Mouse (Mus musculus) frontal cortex, adult 2 months (tissue): ENCODE measurements around the gene Nrgn. TPM values are rescaled to one million over a fixed set of nuclear protein-coding genes. Genes with fewer than 3 reads are reported as not detected.

Experiments used
- DNase-seq, 2 experiments: peaks; one replicate each; pipeline ENCODE4 v3.0.0; 2022; ENCODE audit warnings: low spot score in 1 of 2; ENCODE audit errors: extremely low spot score in 1 of 2
- polyA plus RNA-seq: library from polyadenylated mRNA; depleted of rRNA; stranded (reverse); fragments of >200 nt; gene quantifications from 2 replicates; pipeline ENCODE4 v1.2.3, GENCODE M21; 2012

The Nrgn gene
- polyA plus RNA-seq, 1 experiment, result 1,218 TPM

- DNase-seq, result no peak
Observed at GRCm38 (mm10) chr9:37530031-37530887, 22.4 kb downstream of the Nrgn start.

GRCm38 (mm10) chr9:37528225-37528970, 24.3 kb downstream of the Nrgn start:
- DNase-seq, result no peak

GRCm38 (mm10) chr9:37527396-37528224, 25.1 kb downstream of the Nrgn start, which contains the start of gene Esam:
Esam (plus strand) TSS chr9:37528078.
- no peak for DNase-seq

- no peak for DNase-seq
Observed at GRCm38 (mm10) chr9:37526443-37527395, 26.0 kb downstream of the Nrgn start.

GRCm38 (mm10) chr9:37525461-37525860, 27.2 kb downstream of the Nrgn start:
- no peak for DNase-seq

- DNase-seq, result no peak
Observed at GRCm38 (mm10) chr9:37519995-37520394, 32.7 kb downstream of the Nrgn start.

- DNase-seq, result peak in 1 of 2 experiments; percentile 54
Observed at GRCm38 (mm10) chr9:37518991-37519390, 33.7 kb downstream of the Nrgn start.

- DNase-seq, result no peak
Observed at GRCm38 (mm10) chr9:37517467-37517866, 35.2 kb downstream of the Nrgn start.

GRCm38 (mm10) chr9:37514456-37514855, 38.2 kb downstream of the Nrgn start:
- no peak for DNase-seq

- no peak for DNase-seq
Observed at GRCm38 (mm10) chr9:37512097-37512496, 40.6 kb downstream of the Nrgn start.

GRCm38 (mm10) chr9:37506023-37506422, 46.7 kb downstream of the Nrgn start:
- no peak for DNase-seq

- no peak for DNase-seq
Observed at GRCm38 (mm10) chr9:37504348-37504747, 48.4 kb downstream of the Nrgn start.

- no peak for DNase-seq
Observed at GRCm38 (mm10) chr9:37501170-37501569, 51.5 kb downstream of the Nrgn start.

- DNase-seq, result no peak
Observed at GRCm38 (mm10) chr9:37500201-37500600, 52.5 kb downstream of the Nrgn start.

GRCm38 (mm10) chr9:37496325-37496724, 56.4 kb downstream of the Nrgn start:
- no peak for DNase-seq

- no peak for DNase-seq
Observed at GRCm38 (mm10) chr9:37495761-37496160, 56.9 kb downstream of the Nrgn start.
